Comparison of ENCODE assay signal across 8 mouse cellular contexts in the genomic region with DNA sequence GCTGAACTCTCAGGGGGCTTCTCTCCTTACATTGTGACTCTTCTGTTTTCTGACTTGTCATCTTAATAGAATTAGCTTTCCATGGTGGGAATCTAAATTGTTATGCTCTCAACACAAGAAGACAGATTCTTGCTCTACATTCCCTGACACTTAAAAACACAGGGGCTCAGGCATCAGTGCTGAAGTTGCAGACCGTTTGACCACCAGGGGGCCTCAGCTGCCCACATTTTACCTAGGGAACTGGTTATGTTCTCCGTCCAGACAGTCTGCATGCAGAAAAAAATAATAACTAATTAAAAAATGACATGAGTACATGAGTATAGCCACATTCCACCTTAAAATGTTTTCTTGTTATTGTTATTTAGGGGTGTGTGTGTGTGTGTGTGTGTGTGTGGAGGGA. TPM values are rescaled to one million over a fixed set of nuclear protein-coding genes. Genes with fewer than 3 reads are reported as not detected.
DNase-seq lines count a peak whose midpoint lies in the region; ATAC-seq and TF ChIP-seq lines count a peak whose summit lies in the region.

No protein-coding gene starts in this region.

- H3K4me2 ChIP-seq in liver, embryonic 12.5 days, result no peak overlapping the region
- no peak overlapping the region for H3K4me2 ChIP-seq in hindbrain, postnatal 0 days (ENCODE audit: low read depth, low read length)
- H3K4me2 ChIP-seq in limb, embryonic 11.5 days (ENCODE audit: low read depth, severe bottlenecking), result no peak overlapping the region

- DNase-seq in liver, result peak; percentile 68
- peak; percentile 62 for DNase-seq in adrenal gland, adult 2 months
- DNase-seq in embryo, embryonic 11 days, result peak; percentile 75
- peak; percentile 89 for DNase-seq in hindbrain, postnatal 0 days (ENCODE audit: low spot score)
- peak; percentile 80 for DNase-seq in limb, embryonic 11.5 days (ENCODE audit: low spot score)
- DNase-seq in right cerebral cortex, adult 18-20 months, result peak; percentile 57
- DNase-seq in urinary bladder, postnatal 10 days (ENCODE audit: low spot score), result peak; percentile 48

- 22% methylated on average over 2 of the region's 2 CpGs for WGBS in liver, embryonic 12.5 days (ENCODE audit: insufficient replicate concordance)
- 6% methylated on average over 2 of the region's 2 CpGs for WGBS in hindbrain, postnatal 0 days
- 27% methylated on average over 2 of the region's 2 CpGs for WGBS in limb, embryonic 11.5 days

- no peak for ATAC-seq in liver, embryonic 12.5 days
- no peak for ATAC-seq in hindbrain, postnatal 0 days
- no peak for ATAC-seq in limb, embryonic 11.5 days (ENCODE audit: insufficient number of reproducible peaks, low FRiP score, low TSS enrichment, low read depth)

- H3K4me1 ChIP-seq in liver, embryonic 12.5 days, result peaks cover 18% of the 10 kb centered on the region
- H3K4me1 ChIP-seq in hindbrain, postnatal 0 days (ENCODE audit: insufficient read depth, low read length), result no peaks in the 10 kb centered on the region
- no peaks in the 10 kb centered on the region for H3K4me1 ChIP-seq in limb, embryonic 11.5 days (ENCODE audit: control insufficient read depth, insufficient read depth, low read length)

- TF ChIP-seq CTCF in hindbrain, postnatal 0 days (IDR thresholded peaks at IDR 0.05; ENCODE audit: low read depth), result peak; percentile 88

- H3K4me3 ChIP-seq in liver, embryonic 12.5 days, result no peak overlapping the region
- no peak overlapping the region for H3K4me3 ChIP-seq in hindbrain, postnatal 0 days (ENCODE audit: low read length)
- no peak overlapping the region for H3K4me3 ChIP-seq in limb, embryonic 11.5 days (ENCODE audit: low read depth, low read length)

- no peak overlapping the region for H3K9ac ChIP-seq in liver, embryonic 12.5 days
- no peak overlapping the region for H3K9ac ChIP-seq in hindbrain, postnatal 0 days (replicated peaks; ENCODE audit: low read length)
- no peak overlapping the region for H3K9ac ChIP-seq in limb, embryonic 11.5 days (ENCODE audit: low read length)

- no peak overlapping the region for H3K27ac ChIP-seq in liver, embryonic 12.5 days
- H3K27ac ChIP-seq in hindbrain, postnatal 0 days, result no peak overlapping the region
- H3K27ac ChIP-seq in limb, embryonic 11.5 days (replicated peaks; ENCODE audit: low read depth, low read length), result no peak overlapping the region

- no peaks in the 10 kb centered on the region for H3K27me3 ChIP-seq in liver, embryonic 12.5 days (replicated peaks)
- no peaks in the 10 kb centered on the region for H3K27me3 ChIP-seq in hindbrain, postnatal 0 days (ENCODE audit: insufficient read depth, low read length)
- H3K27me3 ChIP-seq in limb, embryonic 11.5 days (ENCODE audit: control insufficient read depth, insufficient read depth, low read length), result no peaks in the 10 kb centered on the region

- H3K36me3 ChIP-seq in liver, embryonic 12.5 days, result peaks cover 99% of the 10 kb centered on the region
- peaks cover 42% of the 10 kb centered on the region for H3K36me3 ChIP-seq in hindbrain, postnatal 0 days (ENCODE audit: insufficient read depth, low read length)
- H3K36me3 ChIP-seq in limb, embryonic 11.5 days (ENCODE audit: control insufficient read depth, insufficient read depth, low read length), result peaks cover 35% of the 10 kb centered on the region

- H3K9me3 ChIP-seq in liver, embryonic 12.5 days (replicated peaks), result no peaks in the 10 kb centered on the region
- no peaks in the 10 kb centered on the region for H3K9me3 ChIP-seq in hindbrain, postnatal 0 days (ENCODE audit: low read length)
- no peaks in the 10 kb centered on the region for H3K9me3 ChIP-seq in limb, embryonic 11.5 days (ENCODE audit: control insufficient read depth, low read length)

RNA-seq across cellular contexts. Expression of a gene that starts 12.7 kb away (rescaled TPM):
- 0.31 and 0.49 TPM in 2 replicates for polyA plus RNA-seq in liver, embryonic 12.5 days (2016; fragmentation: Nextera tagmentation; extraction: Ambion mirVana)
- under 1 TPM; 0.26 to 0.48 TPM for total RNA-seq in adrenal gland, adult 2 months (2021)
- 0.37 and 0.90 TPM in 2 replicates for polyA plus RNA-seq in adrenal gland, adult 2 months (2012; rRNA removed)
- 0.25 TPM in 1 of 2 replicates, not detected in the other for total RNA-seq in hindbrain, postnatal 0 days (2014; rRNA removed)
- polyA plus RNA-seq in hindbrain, postnatal 0 days (2015; fragmentation: Nextera tagmentation; extraction: Ambion mirVana), result 0.42 and 0.70 TPM in 2 replicates
- polyA plus RNA-seq in limb, embryonic 11.5 days (2014; fragmentation: Nextera tagmentation; extraction: Ambion mirVana), result 0.34 and 0.39 TPM in 2 replicates

RNA-seq across cellular contexts. Expression of a gene that starts 13.3 kb away (rescaled TPM):
- polyA plus RNA-seq in liver, embryonic 12.5 days (2016; fragmentation: Nextera tagmentation; extraction: Ambion mirVana), result 198 and 216 TPM in 2 replicates
- 100 to 1,000 TPM; 296 to 306 TPM for total RNA-seq in adrenal gland, adult 2 months (2021)
- polyA plus RNA-seq in adrenal gland, adult 2 months (2012; rRNA removed), result 198 and 225 TPM in 2 replicates
- 240 and 253 TPM in 2 replicates for total RNA-seq in hindbrain, postnatal 0 days (2014; rRNA removed)
- 201 and 204 TPM in 2 replicates for polyA plus RNA-seq in hindbrain, postnatal 0 days (2015; fragmentation: Nextera tagmentation; extraction: Ambion mirVana)
- 269 TPM in 2 replicates for polyA plus RNA-seq in limb, embryonic 11.5 days (2014; fragmentation: Nextera tagmentation; extraction: Ambion mirVana)

RNA-seq across cellular contexts. Expression of a gene that starts 55.2 kb away (rescaled TPM):
- polyA plus RNA-seq in liver, embryonic 12.5 days (2016; fragmentation: Nextera tagmentation; extraction: Ambion mirVana), result not detected in 2 replicates
- total RNA-seq in adrenal gland, adult 2 months (2021), result not detected
- not detected in 2 replicates for polyA plus RNA-seq in adrenal gland, adult 2 months (2012; rRNA removed)
- not detected in 2 replicates for total RNA-seq in hindbrain, postnatal 0 days (2014; rRNA removed)
- 1.0 and 1.7 TPM in 2 replicates for polyA plus RNA-seq in hindbrain, postnatal 0 days (2015; fragmentation: Nextera tagmentation; extraction: Ambion mirVana)
- not detected in 2 replicates for polyA plus RNA-seq in limb, embryonic 11.5 days (2014; fragmentation: Nextera tagmentation; extraction: Ambion mirVana)
